Mouse (Mus musculus) neural tube, embryonic 13.5 days (tissue): ENCODE measurements around the gene Rnf31. TPM values are rescaled to one million over a fixed set of nuclear protein-coding genes. Genes with fewer than 3 reads are reported as not detected.

Experiments
- ATAC-seq: fragments of 200-750 bp; cut with Nextera tagmentation; 2 replicates; pipeline ENCODE4 v1.8.0; 2017; ENCODE audit warnings: low read depth, mild to moderate bottlenecking, moderate TSS enrichment, moderate library complexity
- H3K27ac ChIP-seq: fragments of 300-500 bp; sonication (generic); replicated peaks from 2 replicates; pipeline ENCODE4 v1.5.1; 2015; ENCODE audit warnings: moderate library complexity, mild to moderate bottlenecking, inconsistent platforms
- H3K27me3 ChIP-seq: fragments of 300-500 bp; sonication (generic); 2 replicates; pipeline ENCODE4 v1.6.1; 2015; ENCODE audit warnings: mild to moderate bottlenecking, inconsistent platforms
- H3K36me3 ChIP-seq: fragments of 300-500 bp; sonication (generic); 2 replicates; pipeline ENCODE4 v1.6.1; 2015; ENCODE audit warnings: mild to moderate bottlenecking, inconsistent platforms
- H3K4me1 ChIP-seq: fragments of 300-500 bp; sonication (generic); replicated peaks from 2 replicates; pipeline ENCODE4 v1.6.1; 2015; ENCODE audit warnings: inconsistent platforms
- H3K4me2 ChIP-seq: fragments of 300-500 bp; sonication (generic); 2 replicates; pipeline ENCODE4 v1.6.1; 2015; ENCODE audit warnings: inconsistent platforms, mild to moderate bottlenecking, moderate library complexity
- H3K4me3 ChIP-seq: fragments of 300-500 bp; sonication (generic); 2 replicates; pipeline ENCODE4 v1.5.1; 2015; ENCODE audit warnings: mild to moderate bottlenecking, inconsistent platforms
- H3K9ac ChIP-seq: fragments of 300-500 bp; sonication (generic); 2 replicates; pipeline ENCODE4 v1.6.1; 2015; ENCODE audit warnings: moderate library complexity, mild to moderate bottlenecking, inconsistent platforms
- H3K9me3 ChIP-seq: fragments of 300-500 bp; sonication (generic); 2 replicates; pipeline ENCODE4 v1.6.1; 2016; ENCODE audit warnings: inconsistent platforms
- WGBS: fragments of 180-500 bp; shearing (Covaris S2); methylation state at CpG from one replicate; pipeline ENCODE4 v1.1.7; 2015; 5-methylcytosine and 5-hydroxymethylcytosine counted together
- polyA plus RNA-seq: library from polyadenylated mRNA; unstranded; fragments of >200 nt; fragmentation: Nextera tagmentation; extraction: Ambion mirVana; gene quantifications from 2 replicates; pipeline ENCODE4 v1.2.1, GENCODE M21; 2015

Gene Rnf31
- polyA plus RNA-seq, 1 experiment from 2014 or later, result 21.7 TPM

DNA sequence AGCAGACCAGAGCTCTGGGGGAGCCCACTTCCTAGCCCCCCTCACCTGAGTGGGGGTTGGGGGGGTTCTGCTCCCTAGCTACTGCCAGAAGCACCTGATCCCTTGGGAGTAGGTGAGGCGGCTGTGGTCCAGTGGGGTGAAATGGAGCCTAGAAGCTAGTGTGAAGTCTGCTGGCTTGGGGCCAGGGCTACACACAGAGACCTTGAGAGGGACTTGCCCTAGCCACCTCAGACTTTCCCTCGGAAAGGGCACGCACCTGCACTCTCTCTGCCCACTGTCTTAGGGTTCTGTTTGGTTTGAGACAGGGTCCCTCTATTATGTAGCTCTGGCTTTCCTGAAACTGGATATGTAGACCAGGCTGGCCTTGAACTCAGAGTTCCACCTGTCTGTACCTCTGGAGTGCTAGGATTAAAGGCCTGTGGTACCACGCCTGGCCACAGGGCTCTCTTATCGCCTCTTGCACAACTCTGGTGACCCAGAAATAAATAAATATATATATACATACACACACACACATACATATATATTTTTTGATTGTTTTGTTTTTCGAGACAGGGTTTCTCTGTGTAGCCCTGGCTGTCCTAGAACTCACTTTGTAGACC lies 12.7 kb upstream of the Rnf31 start:
- H3K9ac ChIP-seq, result peak overlapping the region; percentile 93
- peak; percentile 42 for ATAC-seq
- no peaks in the 10 kb centered on the region for H3K9me3 ChIP-seq
- no peaks in the 10 kb centered on the region for H3K27me3 ChIP-seq
- WGBS, result 34% methylated on average over 6 of the region's 6 CpGs
- H3K4me1 ChIP-seq, result peaks cover 20% of the 10 kb centered on the region
- peaks cover 25% of the 10 kb centered on the region for H3K36me3 ChIP-seq
- peak overlapping the region; percentile 72 for H3K4me3 ChIP-seq
- peak overlapping the region; percentile 82 for H3K4me2 ChIP-seq
- H3K27ac ChIP-seq, result peak overlapping the region; percentile 86

DNA sequence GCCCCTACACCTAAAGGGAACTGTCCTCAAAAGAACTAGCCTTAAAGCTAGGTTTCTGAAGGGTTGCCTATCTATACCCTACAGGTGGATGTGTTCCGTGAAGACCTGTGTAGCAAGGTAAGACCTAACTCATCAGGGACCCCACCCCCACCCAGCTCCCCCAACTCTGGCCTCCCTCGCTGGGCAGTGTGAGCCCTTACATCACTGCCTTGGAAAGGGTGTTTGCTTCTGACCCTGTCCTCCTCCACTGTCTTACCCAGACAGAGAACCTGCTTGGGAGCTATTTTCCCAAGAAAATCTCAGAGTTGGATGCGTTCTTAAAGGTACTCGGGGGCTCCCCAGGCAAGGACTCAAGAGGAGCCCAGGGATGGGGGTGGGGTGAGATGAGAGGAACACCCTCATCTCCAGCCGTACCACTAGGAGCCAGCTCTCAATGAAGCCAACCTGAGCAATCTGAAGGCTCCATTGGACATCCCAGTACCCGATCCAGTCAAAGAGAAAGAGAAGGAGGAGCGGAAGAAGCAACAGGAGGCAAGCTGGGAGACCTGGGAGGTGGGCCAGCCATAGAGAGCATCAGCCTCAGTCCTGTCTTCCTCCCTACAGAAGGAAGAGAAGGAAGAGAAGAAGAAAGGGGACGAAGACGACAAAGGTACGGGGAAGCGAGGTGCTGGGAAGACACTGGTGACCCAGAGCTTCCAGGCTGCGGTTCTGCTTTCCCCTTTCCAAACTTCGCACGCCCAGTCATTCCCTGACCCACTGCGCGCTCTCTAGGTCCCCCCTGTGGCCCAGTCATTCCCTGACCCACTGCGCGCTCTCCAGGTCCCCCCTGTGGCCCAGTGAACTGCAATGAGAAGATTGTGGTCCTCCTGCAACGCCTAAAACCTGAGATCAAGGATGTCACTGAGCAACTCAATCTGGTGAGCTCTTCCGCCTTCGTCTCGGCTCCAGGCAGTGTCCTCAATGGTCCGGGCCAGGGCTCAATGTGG lies 11.7 kb upstream of the Rnf31 start:
- no peak overlapping the region for H3K4me3 ChIP-seq
- H3K9ac ChIP-seq, result no peak overlapping the region
- WGBS, result 89% methylated on average over 23 of the region's 23 CpGs
- H3K36me3 ChIP-seq, result peaks cover 25% of the 10 kb centered on the region
- 0 out of 2 replicates have a peak overlapping the region, but pooled peaks have one; percentile 82 for H3K4me2 ChIP-seq
- no peaks in the 10 kb centered on the region for H3K9me3 ChIP-seq
- no peaks in the 10 kb centered on the region for H3K27me3 ChIP-seq
- H3K4me1 ChIP-seq, result peaks cover 26% of the 10 kb centered on the region
- no peak for ATAC-seq
- H3K27ac ChIP-seq, result no peak overlapping the region

DNA sequence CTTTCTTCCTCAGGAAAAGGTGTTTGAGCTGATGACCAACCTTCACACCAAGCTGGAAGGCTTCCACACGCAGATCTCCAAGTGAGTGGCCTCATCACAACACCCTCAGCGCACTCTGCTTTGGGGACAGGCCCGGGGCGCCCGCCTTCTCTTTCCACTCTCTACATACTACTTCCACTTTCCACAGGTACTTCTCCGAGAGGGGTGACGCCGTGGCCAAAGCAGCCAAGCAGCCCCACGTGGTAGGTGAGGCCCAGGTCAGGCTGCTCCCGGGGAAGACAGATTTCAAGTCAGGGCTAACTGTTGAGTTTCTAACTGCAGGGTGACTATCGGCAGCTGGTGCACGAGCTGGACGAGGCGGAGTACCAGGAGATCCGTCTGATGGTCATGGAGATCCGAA lies 10.8 kb upstream of the Rnf31 start:
- H3K9me3 ChIP-seq, result no peaks in the 10 kb centered on the region
- no peaks in the 10 kb centered on the region for H3K27me3 ChIP-seq
- 95% methylated on average over 16 of the region's 16 CpGs for WGBS
- no peak overlapping the region for H3K4me2 ChIP-seq
- H3K4me3 ChIP-seq, result no peak overlapping the region
- H3K27ac ChIP-seq, result no peak overlapping the region
- H3K9ac ChIP-seq, result no peak overlapping the region
- H3K4me1 ChIP-seq, result peaks cover 35% of the 10 kb centered on the region
- no peak for ATAC-seq
- peaks cover 25% of the 10 kb centered on the region for H3K36me3 ChIP-seq

DNA sequence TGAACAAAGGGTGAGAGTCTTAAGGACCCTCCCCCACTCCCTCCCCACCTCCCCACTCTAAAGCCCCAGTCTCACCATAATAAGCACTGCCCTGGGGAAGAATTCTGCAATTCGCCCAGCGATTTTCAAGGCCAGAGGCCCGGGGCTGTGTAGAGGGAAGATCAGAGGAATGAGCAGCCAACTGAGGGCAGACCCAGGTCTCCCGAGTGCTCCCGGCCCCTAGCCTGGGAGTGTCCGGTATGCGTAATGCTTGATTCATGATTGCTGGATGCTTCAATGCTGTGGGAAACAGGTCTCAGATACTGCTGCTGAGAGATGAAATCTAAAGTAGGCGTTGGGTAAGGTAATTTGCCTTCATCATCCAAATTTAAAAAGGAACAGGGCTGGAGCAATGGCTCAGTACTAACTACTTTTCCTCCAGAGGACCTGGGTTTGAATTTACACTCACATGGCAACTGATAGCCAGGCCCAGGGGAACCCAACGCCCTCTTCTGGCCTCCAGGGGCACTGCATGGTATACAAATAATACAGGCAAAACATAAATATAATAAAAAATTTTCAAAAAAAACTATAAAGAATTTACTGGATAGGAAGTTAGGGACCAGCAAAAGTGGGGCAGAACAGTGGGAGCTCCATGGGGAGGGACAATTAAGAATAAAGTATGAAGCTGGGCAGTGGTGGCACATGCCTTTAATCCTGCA lies 9.4 kb upstream of the Rnf31 start:
- H3K9me3 ChIP-seq, result no peaks in the 10 kb centered on the region
- ATAC-seq, result no peak
- no peaks in the 10 kb centered on the region for H3K27me3 ChIP-seq
- no peak overlapping the region for H3K9ac ChIP-seq
- peaks cover 35% of the 10 kb centered on the region for H3K4me1 ChIP-seq
- H3K4me3 ChIP-seq, result no peak overlapping the region
- no peak overlapping the region for H3K27ac ChIP-seq
- WGBS, result 77% methylated on average over 9 of the region's 9 CpGs
- no peak overlapping the region for H3K4me2 ChIP-seq
- peaks cover 27% of the 10 kb centered on the region for H3K36me3 ChIP-seq

DNA sequence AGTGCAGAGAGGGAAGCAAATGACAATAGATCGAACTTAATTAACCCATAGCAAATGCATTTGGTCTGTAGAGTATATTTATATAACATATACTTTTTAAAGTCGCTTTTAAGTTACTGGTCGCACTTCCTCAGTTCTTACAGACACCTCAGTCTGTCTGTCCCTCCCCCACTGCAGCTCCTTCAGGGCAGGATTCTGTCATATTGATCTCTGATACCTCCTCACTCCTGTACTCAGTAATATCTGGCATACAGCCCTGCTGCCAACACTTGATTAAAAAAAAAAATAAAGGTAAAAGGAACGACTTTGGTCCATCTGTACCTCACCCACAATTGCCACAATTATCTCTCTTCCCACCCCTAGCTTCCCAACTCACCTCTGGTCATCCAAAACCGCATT lies 7.2 kb upstream of the Rnf31 start:
- 37% methylated on average over 5 of the region's 5 CpGs for WGBS
- H3K36me3 ChIP-seq, result peaks cover 41% of the 10 kb centered on the region

DNA sequence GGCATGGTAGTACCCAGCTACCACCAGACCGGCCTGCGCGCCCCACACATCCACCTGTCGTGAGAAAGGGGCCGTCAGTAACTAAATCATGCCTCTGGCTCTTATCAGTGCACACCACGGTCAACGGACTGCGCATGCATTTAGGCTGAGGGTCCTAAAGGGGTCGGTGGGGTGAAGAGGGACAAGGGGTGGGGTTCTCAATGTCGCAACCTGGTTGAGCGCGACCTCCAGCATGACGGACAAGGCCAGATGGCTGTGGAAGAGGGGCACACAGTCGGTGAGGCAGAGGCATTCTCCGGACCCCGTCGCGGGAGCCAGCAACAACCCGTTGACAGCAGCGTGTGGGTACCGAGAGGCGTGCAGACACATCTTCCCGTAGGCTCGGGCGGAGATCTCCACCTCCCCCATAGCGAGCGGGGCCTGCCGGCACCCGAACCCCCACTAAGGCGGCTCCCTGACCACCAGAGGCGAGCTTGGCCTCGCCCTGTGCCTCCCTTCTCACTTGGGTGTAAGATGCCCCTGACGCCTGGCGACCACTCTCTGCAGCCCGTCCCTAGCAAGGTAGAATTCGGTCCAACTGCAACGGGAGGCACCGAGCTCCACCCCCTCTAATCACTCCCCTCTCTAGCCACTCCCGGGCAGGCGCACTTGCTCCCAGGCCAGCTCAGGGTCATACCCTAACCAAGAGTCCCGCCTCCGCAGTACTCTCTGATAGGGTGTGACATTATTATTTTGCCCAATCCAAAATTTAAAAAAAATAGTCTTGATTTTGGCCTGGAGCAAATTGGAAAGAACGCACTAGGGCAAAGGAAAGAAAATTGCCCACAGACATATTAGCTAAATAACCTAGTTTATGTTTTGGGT lies 6.6 kb upstream of the Rnf31 start, which contains the start of gene Emc9:
Gene Emc9 (minus strand): TSS at position 601 of the 864 bp plus-strand sequence.
- peak; percentile 68 for ATAC-seq
- Histone ChIP-seq H3K36me3 (peaks cover 40% of the 10 kb centered on the region), H3K27ac (peak within 1 kb of the TSS; percentile 52; the same call in 1 of the 2 replicates), H3K4me1 (peaks cover 26% of the 10 kb centered on the region), H3K9ac (peak within 1 kb of the TSS; percentile 79), H3K4me3 (peak within 1 kb of the TSS; percentile 48), H3K4me2 (peak within 1 kb of the TSS; percentile 66), H3K27me3 (no peaks in the 10 kb centered on the region), H3K9me3 (no peaks in the 10 kb centered on the region)
- 2% methylated on average over 43 of the region's 43 CpGs for WGBS

More for the DNA sequence above, 7.2 kb upstream of the Rnf31 start:
- ATAC-seq, result no peak; the same call in 1 of the 2 replicates
- no peaks in the 10 kb centered on the region for H3K27me3 ChIP-seq
- H3K27ac ChIP-seq, result 0 out of 2 replicates have a peak overlapping the region, but pooled peaks have one; percentile 52
- no peaks in the 10 kb centered on the region for H3K9me3 ChIP-seq
- peaks cover 26% of the 10 kb centered on the region for H3K4me1 ChIP-seq
- H3K9ac ChIP-seq, result peak overlapping the region; percentile 79
- H3K4me3 ChIP-seq, result peak overlapping the region; percentile 48
- H3K4me2 ChIP-seq, result peak overlapping the region; percentile 66

DNA sequence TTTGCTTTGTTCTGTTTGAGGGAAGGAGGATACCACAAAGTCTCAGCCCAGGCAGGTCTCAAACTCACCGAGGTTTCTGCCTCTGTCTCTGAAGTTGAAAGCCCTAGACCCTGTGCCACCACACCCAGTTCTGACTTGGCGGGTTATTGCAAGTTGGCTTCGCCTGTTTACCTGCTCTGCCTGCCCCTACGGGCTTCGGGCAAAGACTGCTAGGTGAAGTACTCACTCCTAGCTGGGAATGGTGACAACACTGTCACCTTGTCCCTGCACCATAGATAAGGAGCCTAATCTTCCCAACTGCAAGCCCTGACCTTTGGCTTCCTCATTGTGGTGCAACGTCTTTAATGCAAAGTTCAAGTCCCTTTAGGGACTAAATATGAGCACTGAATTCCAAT lies 5.9 kb upstream of the Rnf31 start:
- peak overlapping the region; percentile 66 for H3K4me2 ChIP-seq
- WGBS, result 66% methylated on average over 6 of the region's 6 CpGs
- H3K4me1 ChIP-seq, result peaks cover 32% of the 10 kb centered on the region
- H3K36me3 ChIP-seq, result peaks cover 33% of the 10 kb centered on the region
- no peak overlapping the region; the same call in 1 of the 2 replicates for H3K9ac ChIP-seq
- H3K27me3 ChIP-seq, result no peaks in the 10 kb centered on the region
- no peak overlapping the region for H3K27ac ChIP-seq
- peak overlapping the region; percentile 48; the same call in 1 of the 2 replicates for H3K4me3 ChIP-seq
- ATAC-seq, result no peak
- no peaks in the 10 kb centered on the region for H3K9me3 ChIP-seq

DNA sequence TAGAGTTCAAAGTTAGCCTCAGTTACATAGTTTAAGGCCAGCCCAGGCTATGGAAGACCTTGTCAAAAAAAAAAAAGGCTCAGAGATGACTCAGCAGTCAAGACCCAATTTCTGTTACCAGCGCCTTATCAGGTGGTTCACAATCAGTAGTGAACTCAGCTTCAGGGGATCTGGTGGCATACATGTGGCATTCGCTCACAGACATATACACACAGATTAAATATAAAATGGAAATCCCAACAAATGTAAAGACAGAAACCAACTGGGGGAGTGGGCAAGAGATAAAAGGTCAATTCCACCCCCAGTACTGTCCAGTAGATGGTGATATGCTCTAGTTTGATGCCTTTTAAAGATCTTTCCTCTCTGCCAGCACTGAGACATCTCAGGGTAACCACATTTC lies 5.4 kb upstream of the Rnf31 start:
- H3K4me2 ChIP-seq, result no peak overlapping the region
- no peak for ATAC-seq
- H3K9me3 ChIP-seq, result no peaks in the 10 kb centered on the region
- H3K9ac ChIP-seq, result no peak overlapping the region
- H3K4me1 ChIP-seq, result peaks cover 32% of the 10 kb centered on the region
- H3K36me3 ChIP-seq, result peaks cover 28% of the 10 kb centered on the region
- no peaks in the 10 kb centered on the region for H3K27me3 ChIP-seq
- WGBS, result 92% methylated on average over 2 of the region's 2 CpGs
- no peak overlapping the region for H3K4me3 ChIP-seq
- H3K27ac ChIP-seq, result no peak overlapping the region

DNA sequence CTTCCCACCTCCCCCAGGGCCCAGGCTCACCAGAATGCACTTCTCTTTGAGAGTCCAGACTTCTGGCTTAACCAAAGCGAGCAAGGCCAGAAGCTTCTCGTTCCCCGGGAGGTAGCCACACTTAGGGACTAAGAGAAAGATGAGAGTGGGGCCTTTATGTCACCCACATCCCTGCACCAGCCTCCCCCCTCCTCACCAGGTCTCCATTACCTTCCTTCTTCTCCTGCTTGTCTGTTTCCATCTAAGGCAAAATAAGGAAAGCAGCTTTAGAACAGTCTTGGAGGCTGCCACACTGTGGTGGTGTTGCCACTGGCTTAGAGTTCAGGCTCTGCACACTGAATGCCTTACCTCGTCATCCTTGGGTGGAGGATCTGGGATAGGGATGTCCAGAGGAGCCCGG lies 2.2 kb upstream of the Rnf31 start:
- H3K27me3 ChIP-seq, result no peaks in the 10 kb centered on the region
- H3K27ac ChIP-seq, result no peak overlapping the region
- no peak for ATAC-seq
- no peaks in the 10 kb centered on the region for H3K9me3 ChIP-seq
- 90% methylated on average over 5 of the region's 5 CpGs for WGBS
- no peak overlapping the region for H3K4me2 ChIP-seq
- H3K4me1 ChIP-seq, result peaks cover 52% of the 10 kb centered on the region
- no peak overlapping the region for H3K9ac ChIP-seq
- H3K4me3 ChIP-seq, result no peak overlapping the region
- peaks cover 22% of the 10 kb centered on the region for H3K36me3 ChIP-seq

DNA sequence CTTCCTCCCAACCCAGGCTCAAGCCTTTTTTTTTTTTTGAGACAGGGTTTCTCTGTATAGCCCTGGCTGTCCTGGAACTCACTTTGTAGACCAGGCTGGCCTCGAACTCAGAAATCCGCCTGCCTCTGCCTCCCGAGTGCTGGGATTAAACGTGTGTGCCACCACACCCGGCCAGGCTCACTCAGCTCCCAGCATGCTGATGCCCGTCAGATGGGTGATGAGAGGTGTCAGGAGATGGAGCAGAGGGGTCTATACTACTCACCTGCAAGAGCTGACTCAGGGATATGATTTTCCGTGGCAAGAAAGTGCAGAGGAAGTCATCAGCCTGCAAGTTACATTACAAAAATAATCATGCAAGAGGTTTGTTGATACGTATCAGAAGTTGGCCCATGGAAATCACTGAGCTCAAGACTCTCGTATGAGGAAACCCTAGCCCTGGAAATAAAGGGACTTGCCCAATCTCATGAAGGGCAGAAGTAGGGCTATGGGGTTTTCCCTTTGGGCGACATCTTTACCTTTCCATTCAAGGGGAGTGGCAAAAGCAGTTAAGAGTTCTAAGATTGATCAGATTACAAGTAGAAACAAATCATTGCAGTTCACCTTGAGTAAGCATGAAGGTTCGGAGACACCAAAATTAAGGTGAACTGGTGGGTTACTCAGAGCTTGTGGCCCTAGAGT lies 1.6 kb upstream of the Rnf31 start:
- WGBS, result 90% methylated on average over 11 of the region's 11 CpGs
- Histone ChIP-seq H3K4me3 (peak overlapping the region; percentile 72), H3K4me2 (peak overlapping the region; percentile 93), H3K27me3 (no peaks in the 10 kb centered on the region), H3K4me1 (peaks cover 45% of the 10 kb centered on the region), H3K27ac (peak overlapping the region; percentile 96; the same call in 1 of the 2 replicates), H3K9me3 (no peaks in the 10 kb centered on the region), H3K36me3 (peaks cover 29% of the 10 kb centered on the region), H3K9ac (peak overlapping the region; percentile 91)
- no peak for ATAC-seq
